Mouse (Mus musculus) embryonic facial prominence, embryonic 15.5 days (tissue): ENCODE results near the gene Dip2a. TPM values are rescaled to one million over a fixed set of nuclear protein-coding genes. Genes with fewer than 3 reads are reported as not detected.

Experiments used
- ATAC-seq: fragments of 200-750 bp; cut with Nextera tagmentation; 2 replicates; pipeline ENCODE4 v1.8.0; 2017; ENCODE audit warnings: low read depth, moderate TSS enrichment; ENCODE audit not compliant: insufficient number of reproducible peaks, low FRiP score, low TSS enrichment
- H3K27ac ChIP-seq: fragments of 300-500 bp; sonication (generic); replicated peaks from 2 replicates; pipeline ENCODE4 v1.5.1; 2015; ENCODE audit warnings: mild to moderate bottlenecking, inconsistent platforms
- H3K27me3 ChIP-seq: fragments of 300-500 bp; sonication (generic); 2 replicates; pipeline ENCODE4 v1.6.1; 2015; ENCODE audit warnings: inconsistent platforms
- H3K36me3 ChIP-seq: fragments of 300-500 bp; sonication (generic); 2 replicates; pipeline ENCODE4 v1.6.1; 2015; ENCODE audit warnings: mild to moderate bottlenecking, inconsistent platforms
- H3K4me1 ChIP-seq: fragments of 300-500 bp; sonication (generic); 2 replicates; pipeline ENCODE4 v1.6.1; 2015; ENCODE audit warnings: inconsistent platforms
- H3K4me2 ChIP-seq: fragments of 300-500 bp; sonication (generic); replicated peaks from 2 replicates; pipeline ENCODE4 v1.6.1; 2015; ENCODE audit warnings: mild to moderate bottlenecking, inconsistent platforms
- H3K4me3 ChIP-seq: fragments of 300-500 bp; sonication (generic); replicated peaks from 2 replicates; pipeline ENCODE4 v1.5.1; 2015; ENCODE audit warnings: mild to moderate bottlenecking, inconsistent platforms
- H3K9ac ChIP-seq: fragments of 300-500 bp; sonication (generic); 2 replicates; pipeline ENCODE4 v1.6.1; 2015; ENCODE audit warnings: inconsistent platforms
- H3K9me3 ChIP-seq: fragments of 300-500 bp; sonication (generic); replicated peaks from 2 replicates; pipeline ENCODE4 v1.6.1; 2016; ENCODE audit warnings: inconsistent platforms
- WGBS: fragments of 180-500 bp; shearing (Covaris S2); methylation state at CpG from one replicate; pipeline ENCODE4 v1.1.7; 2015; 5-methylcytosine and 5-hydroxymethylcytosine counted together
- polyA plus RNA-seq: library from polyadenylated mRNA; unstranded; fragments of >200 nt; fragmentation: Nextera tagmentation; extraction: Ambion mirVana; gene quantifications from 2 replicates; pipeline ENCODE4 v1.2.1, GENCODE M21; 2015

The Dip2a gene
- polyA plus RNA-seq, 1 experiment from 2014 or later: 13.5 TPM

- 61% methylated on average over 7 of the region's 7 CpGs for WGBS
These were observed 28.9 kb downstream of the Dip2a start for GRCm38 (mm10) chr10:76316194-76316593.

GRCm38 (mm10) chr10:76306738-76307137, 38.4 kb downstream of the Dip2a start:
- Histone ChIP-seq H3K9me3 (no peaks in the 10 kb centered on the region), H3K4me2 (no peak overlapping the region), H3K9ac (no peak overlapping the region), H3K27ac (no peak overlapping the region), H3K36me3 (peaks cover 48% of the 10 kb centered on the region), H3K27me3 (no peaks in the 10 kb centered on the region), H3K4me3 (no peak overlapping the region), H3K4me1 (no peaks in the 10 kb centered on the region)
- ATAC-seq: no peak
- 87% methylated on average over 9 of the region's 9 CpGs for WGBS

More at GRCm38 (mm10) chr10:76316194-76316593, 28.9 kb downstream of the Dip2a start:
- H3K27ac ChIP-seq: peak overlapping the region; percentile 51; the same call in 1 of the 2 replicates
- H3K9ac ChIP-seq: no peak overlapping the region
- no peaks in the 10 kb centered on the region for H3K27me3 ChIP-seq
- peaks cover 38% of the 10 kb centered on the region for H3K36me3 ChIP-seq
- H3K4me3 ChIP-seq: no peak overlapping the region
- H3K4me2 ChIP-seq: no peak overlapping the region
- ATAC-seq: no peak
- H3K9me3 ChIP-seq: no peaks in the 10 kb centered on the region
- peaks cover 6% of the 10 kb centered on the region; the same call in 1 of the 2 replicates for H3K4me1 ChIP-seq

GRCm38 (mm10) chr10:76300133-76300532, 45.0 kb downstream of the Dip2a start:
- no peaks in the 10 kb centered on the region for H3K27me3 ChIP-seq
- H3K9me3 ChIP-seq: no peaks in the 10 kb centered on the region
- ATAC-seq: no peak
- H3K4me1 ChIP-seq: no peaks in the 10 kb centered on the region
- WGBS: 90% methylated on average over 5 of the region's 5 CpGs
- no peak overlapping the region for H3K27ac ChIP-seq
- H3K9ac ChIP-seq: no peak overlapping the region
- peaks cover 70% of the 10 kb centered on the region for H3K36me3 ChIP-seq
- no peak overlapping the region for H3K4me3 ChIP-seq
- H3K4me2 ChIP-seq: no peak overlapping the region

- H3K27me3 ChIP-seq: no peaks in the 10 kb centered on the region
- no peak overlapping the region for H3K9ac ChIP-seq
- H3K4me1 ChIP-seq: no peaks in the 10 kb centered on the region
- no peaks in the 10 kb centered on the region for H3K9me3 ChIP-seq
- WGBS: 84% methylated on average over 4 of the region's 4 CpGs
- H3K27ac ChIP-seq: no peak overlapping the region
- peak; percentile 72 for ATAC-seq
- no peak overlapping the region for H3K4me2 ChIP-seq
- H3K36me3 ChIP-seq: peaks cover 91% of the 10 kb centered on the region
- no peak overlapping the region for H3K4me3 ChIP-seq
These were observed 51.9 kb downstream of the Dip2a start for GRCm38 (mm10) chr10:76293222-76293621.

GRCm38 (mm10) chr10:76289936-76290671, 55.0 kb downstream of the Dip2a start:
- H3K4me1 ChIP-seq: no peaks in the 10 kb centered on the region
- H3K4me2 ChIP-seq: no peak overlapping the region
- H3K27me3 ChIP-seq: no peaks in the 10 kb centered on the region
- 79% methylated on average over 3 of the region's 3 CpGs for WGBS
- ATAC-seq: no peak
- no peak overlapping the region for H3K4me3 ChIP-seq
- H3K9ac ChIP-seq: no peak overlapping the region
- H3K9me3 ChIP-seq: no peaks in the 10 kb centered on the region
- no peak overlapping the region for H3K27ac ChIP-seq
- H3K36me3 ChIP-seq: peaks cover 93% of the 10 kb centered on the region

GRCm38 (mm10) chr10:76289052-76289451, 56.0 kb downstream of the Dip2a start:
- WGBS: 75% methylated on average over 5 of the region's 5 CpGs
- Histone ChIP-seq H3K4me2 (no peak overlapping the region), H3K4me1 (no peaks in the 10 kb centered on the region), H3K27me3 (no peaks in the 10 kb centered on the region), H3K4me3 (no peak overlapping the region), H3K9ac (no peak overlapping the region), H3K36me3 (peaks cover 93% of the 10 kb centered on the region), H3K9me3 (no peaks in the 10 kb centered on the region), H3K27ac (no peak overlapping the region)
- ATAC-seq: no peak

- no peak overlapping the region for H3K4me2 ChIP-seq
- no peaks in the 10 kb centered on the region for H3K27me3 ChIP-seq
- no peak overlapping the region for H3K9ac ChIP-seq
- ATAC-seq: no peak
- H3K27ac ChIP-seq: no peak overlapping the region
- WGBS: 62% methylated on average over 11 of the region's 11 CpGs
- H3K4me3 ChIP-seq: no peak overlapping the region
- H3K4me1 ChIP-seq: no peaks in the 10 kb centered on the region
- no peaks in the 10 kb centered on the region for H3K9me3 ChIP-seq
- H3K36me3 ChIP-seq: peaks cover 93% of the 10 kb centered on the region
These were observed 56.7 kb downstream of the Dip2a start for GRCm38 (mm10) chr10:76288268-76288993.

GRCm38 (mm10) chr10:76278541-76279097, 66.5 kb downstream of the Dip2a start:
- H3K9ac ChIP-seq: no peak overlapping the region
- no peak for ATAC-seq
- H3K27me3 ChIP-seq: no peaks in the 10 kb centered on the region
- H3K27ac ChIP-seq: no peak overlapping the region
- H3K36me3 ChIP-seq: peaks cover 82% of the 10 kb centered on the region
- no peaks in the 10 kb centered on the region for H3K4me1 ChIP-seq
- no peak overlapping the region for H3K4me3 ChIP-seq
- 70% methylated on average over 5 of the region's 5 CpGs for WGBS
- H3K9me3 ChIP-seq: no peaks in the 10 kb centered on the region
- no peak overlapping the region for H3K4me2 ChIP-seq

- Histone ChIP-seq H3K27me3 (no peaks in the 10 kb centered on the region), H3K4me2 (no peak overlapping the region), H3K4me3 (no peak overlapping the region), H3K9ac (no peak overlapping the region), H3K9me3 (no peaks in the 10 kb centered on the region), H3K36me3 (peaks cover 76% of the 10 kb centered on the region), H3K4me1 (no peaks in the 10 kb centered on the region), H3K27ac (no peak overlapping the region)
- ATAC-seq: no peak
- WGBS: 83% methylated on average over 10 of the region's 10 CpGs
These were observed 69.8 kb downstream of the Dip2a start for GRCm38 (mm10) chr10:76275256-76275655.

- no peaks in the 10 kb centered on the region for H3K27me3 ChIP-seq
- no peak overlapping the region for H3K4me2 ChIP-seq
- WGBS: 42% methylated on average over 8 of the region's 8 CpGs
- H3K9ac ChIP-seq: no peak overlapping the region
- H3K36me3 ChIP-seq: peaks cover 75% of the 10 kb centered on the region
- H3K9me3 ChIP-seq: no peaks in the 10 kb centered on the region
- H3K4me1 ChIP-seq: no peaks in the 10 kb centered on the region
- ATAC-seq: no peak
- no peak overlapping the region for H3K4me3 ChIP-seq
- H3K27ac ChIP-seq: no peak overlapping the region
These were observed 73.9 kb downstream of the Dip2a start for GRCm38 (mm10) chr10:76271238-76271637.

- Histone ChIP-seq H3K4me2 (no peak overlapping the region), H3K27ac (no peak overlapping the region), H3K4me3 (no peak overlapping the region), H3K36me3 (peaks cover 32% of the 10 kb centered on the region), H3K9me3 (no peaks in the 10 kb centered on the region), H3K27me3 (no peaks in the 10 kb centered on the region), H3K4me1 (peaks cover 12% of the 10 kb centered on the region), H3K9ac (no peak overlapping the region)
- 72% methylated on average over 4 of the region's 4 CpGs for WGBS
- ATAC-seq: no peak
These were observed 82.7 kb downstream of the Dip2a start for GRCm38 (mm10) chr10:76262431-76262830.
